Mouse (Mus musculus): ENCODE results near the gene Scpep1. TPM values are rescaled to one million over a fixed set of nuclear protein-coding genes. Genes with fewer than 3 reads are reported as not detected.
A peak's percentile ranks its signal among the peaks of the same experiment; 100 is the strongest.

Gene Scpep1
- polyA plus RNA-seq, 1 experiment: 46.2 TPM

DNA sequence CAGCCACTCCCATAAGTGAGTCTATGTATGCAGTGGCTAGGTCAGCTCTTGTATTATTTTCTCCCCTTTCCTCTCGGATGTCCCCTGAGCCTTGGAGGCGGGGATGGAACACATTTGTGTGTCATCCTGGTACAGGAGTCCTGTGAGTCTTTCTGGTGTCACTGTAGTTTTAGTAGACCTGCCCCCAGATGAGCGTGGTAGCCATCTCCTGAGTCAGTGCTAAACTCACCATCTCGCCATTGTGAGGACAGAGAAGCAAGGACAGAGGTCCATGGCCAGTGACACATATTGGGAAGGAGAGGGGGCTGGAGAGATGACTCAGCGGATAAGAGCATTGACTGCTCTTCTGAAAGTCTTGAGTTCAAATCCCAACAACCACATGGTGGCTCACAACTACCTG is 21.9 kb upstream of the Scpep1 start:
- no peak for DNase-seq (ENCODE audit: low read depth, low spot score)
- WGBS: 93% methylated on average over 5 of the region's 5 CpGs

DNA sequence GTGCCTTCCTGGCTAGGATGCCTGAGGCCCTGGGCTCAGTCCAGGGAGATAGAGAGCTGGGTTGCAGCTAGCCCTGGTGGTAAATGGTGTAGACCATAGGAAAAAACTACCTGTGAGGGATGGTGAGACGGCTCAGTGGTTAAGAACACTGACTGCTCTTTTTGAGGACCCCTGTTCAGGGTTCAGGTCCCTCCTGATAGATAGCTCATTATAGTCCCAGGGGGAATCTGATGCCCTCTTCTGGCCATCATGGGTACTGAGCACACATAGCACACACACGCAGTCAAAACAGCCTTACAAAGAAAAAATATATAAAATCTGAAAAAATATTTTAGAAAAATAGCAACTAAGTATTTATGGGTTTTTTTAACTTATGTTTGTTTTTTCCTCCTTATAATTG is 21.1 kb upstream of the Scpep1 start:
- no peak for DNase-seq (ENCODE audit: low read depth, low spot score)
- 95% methylated on average over 2 of the region's 2 CpGs for WGBS

DNA sequence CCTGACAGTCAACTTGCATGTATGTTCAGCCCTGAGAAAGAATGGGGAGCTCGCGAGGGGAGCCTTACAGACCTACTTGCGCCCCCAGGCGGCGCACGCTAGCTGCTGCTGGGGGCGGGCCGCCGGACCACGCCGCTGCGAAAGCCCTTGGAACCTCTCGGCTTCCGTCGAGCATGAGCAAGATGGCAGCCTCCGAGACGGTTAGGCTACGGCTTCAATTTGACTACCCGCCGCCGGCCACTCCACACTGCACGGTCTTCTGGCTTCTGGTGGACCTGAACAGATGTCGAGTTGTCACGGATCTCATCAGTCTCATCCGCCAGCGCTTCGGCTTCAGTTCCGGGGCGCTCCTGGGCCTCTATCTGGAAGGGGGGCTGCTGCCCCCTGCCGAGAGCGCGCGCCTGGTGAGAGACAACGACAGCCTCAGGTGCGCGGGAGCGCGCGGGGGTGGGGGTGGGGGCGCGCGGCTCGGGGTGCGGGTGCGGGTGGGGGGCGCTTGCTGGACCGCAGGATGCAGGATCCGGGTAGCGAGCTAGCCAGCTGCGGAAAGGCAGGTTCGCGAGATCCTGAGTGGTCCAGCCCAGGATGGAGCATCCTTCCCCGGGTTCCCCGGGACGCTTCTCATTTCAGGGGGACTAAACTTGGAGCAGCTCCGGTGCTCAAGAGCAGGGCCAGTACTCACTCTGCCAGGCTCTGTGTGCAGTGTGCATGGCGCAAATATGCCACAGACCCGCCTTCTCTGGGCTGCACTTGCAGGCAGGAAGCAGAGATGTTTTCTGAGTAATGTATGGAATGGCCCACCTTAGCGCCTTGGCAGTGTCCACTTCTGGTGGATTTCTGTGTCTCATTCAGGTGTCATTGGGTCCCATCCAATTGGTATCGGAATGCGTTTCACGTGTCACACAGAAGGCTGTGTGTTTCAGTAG is 18.8 kb upstream of the Scpep1 start:
- WGBS: 1% methylated on average over 62 of the region's 62 CpGs
- DNase-seq (ENCODE audit: low read depth, low spot score): peak; percentile 81

DNA sequence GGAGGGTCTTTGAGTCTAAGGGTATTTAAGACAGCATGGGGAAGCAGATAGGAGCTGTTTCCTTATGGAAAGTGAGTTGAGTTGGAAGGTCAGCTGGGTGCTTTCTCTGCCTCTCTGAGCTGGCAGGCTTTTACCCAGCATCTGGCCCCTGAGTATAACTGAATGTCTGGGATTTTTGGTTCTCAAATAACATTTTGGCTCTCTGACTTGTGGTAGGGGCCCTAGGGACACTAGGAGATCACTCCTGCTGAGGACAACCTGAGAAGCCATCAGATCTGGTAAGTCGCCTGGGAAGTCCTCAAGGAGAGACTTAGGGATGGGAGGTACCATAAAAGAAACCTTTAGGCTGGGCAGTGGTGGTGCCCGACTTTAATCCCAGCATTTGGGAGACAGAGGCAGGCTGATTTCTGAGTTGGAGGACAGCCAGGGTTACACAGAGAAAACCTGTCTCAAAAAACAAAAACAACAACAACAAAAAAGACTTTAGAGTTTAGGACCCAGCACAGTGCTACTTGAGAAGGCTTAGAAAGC is 15.0 kb upstream of the Scpep1 start, which contains the start of gene Coil:
TSS of gene Coil (plus strand) at position 51 of the 531 bp plus-strand sequence.
- no peak for DNase-seq (ENCODE audit: low read depth, low spot score)

GRCm38 (mm10) chr11:88966881-88967361 is 11.7 kb upstream of the Scpep1 start, which contains the start of gene Elobl:
Elobl (minus strand) TSS chr11:88966931.
- WGBS: 87% methylated on average over 3 of the region's 3 CpGs

More for the DNA sequence above, 15.0 kb upstream of the Scpep1 start, which contains the start of gene Coil:
- 33% methylated on average over 2 of the region's 2 CpGs for WGBS

DNA sequence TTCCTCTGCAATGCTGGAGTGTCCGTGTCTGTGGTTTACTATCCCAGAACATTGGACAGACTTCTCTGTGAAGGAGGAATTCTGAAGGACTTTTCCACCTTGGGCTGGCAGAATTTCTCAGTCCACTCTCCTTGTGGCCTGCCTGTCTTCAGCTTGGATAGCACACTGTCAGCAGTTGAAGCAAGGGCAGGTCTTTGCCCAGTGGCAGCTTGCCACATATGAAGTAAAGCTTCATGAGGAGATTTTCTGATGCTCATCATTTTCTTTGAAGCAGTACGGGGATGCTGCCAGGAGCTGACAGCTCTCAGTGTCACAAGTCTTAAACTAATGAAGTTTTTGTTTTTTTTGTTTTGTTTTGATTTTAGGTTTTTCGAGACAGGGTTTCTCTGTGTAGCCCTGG is 3.6 kb upstream of the Scpep1 start:
- 71% methylated on average over 3 of the region's 3 CpGs for WGBS
- DNase-seq (ENCODE audit: low read depth, low spot score): no peak

More at GRCm38 (mm10) chr11:88966881-88967361, 11.7 kb upstream of the Scpep1 start, which contains the start of gene Elobl:
- DNase-seq (ENCODE audit: low read depth, low spot score): no peak

GRCm38 (mm10) chr11:88954803-88955202 is 462 bp downstream of the Scpep1 start:
- under 1% methylated on average over 4 of the region's 4 CpGs for WGBS
- DNase-seq (ENCODE audit: low read depth, low spot score): no peak

GRCm38 (mm10) chr11:88953582-88953981 is 1.7 kb downstream of the Scpep1 start:
- no peak for DNase-seq (ENCODE audit: low read depth, low spot score)
- 59% methylated on average over 3 of the region's 3 CpGs for WGBS

DNA sequence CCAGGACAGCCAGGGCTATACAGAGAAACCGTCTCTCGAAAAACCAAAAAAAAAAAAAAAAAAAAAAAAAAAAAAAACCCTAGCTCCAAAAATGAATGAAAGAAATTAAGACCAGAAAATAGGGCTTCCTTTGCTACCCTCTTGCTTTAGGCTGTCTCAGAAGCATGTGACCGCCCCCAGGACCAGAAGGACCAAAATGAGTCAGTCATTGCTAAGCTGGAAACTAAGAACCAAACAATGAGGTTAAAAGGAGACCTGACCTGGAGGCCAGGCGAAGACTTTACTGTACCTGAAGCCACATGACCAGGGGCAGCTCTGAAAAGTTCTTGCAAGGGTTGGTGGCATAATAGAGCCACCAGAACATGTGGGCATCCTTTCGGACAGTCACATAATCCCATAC is 3.1 kb downstream of the Scpep1 start:
- 93% methylated on average over 5 of the region's 5 CpGs for WGBS
- DNase-seq (ENCODE audit: low read depth, low spot score): no peak

- no peak for DNase-seq (ENCODE audit: low read depth, low spot score)
- WGBS: 94% methylated on average over 2 of the region's 2 CpGs
These were observed 3.7 kb downstream of the Scpep1 start for GRCm38 (mm10) chr11:88951576-88951975.

GRCm38 (mm10) chr11:88950640-88951250 is 4.5 kb downstream of the Scpep1 start:
- 64% methylated on average over 13 of the region's 13 CpGs for WGBS
- no peak for DNase-seq (ENCODE audit: low read depth, low spot score)

DNA sequence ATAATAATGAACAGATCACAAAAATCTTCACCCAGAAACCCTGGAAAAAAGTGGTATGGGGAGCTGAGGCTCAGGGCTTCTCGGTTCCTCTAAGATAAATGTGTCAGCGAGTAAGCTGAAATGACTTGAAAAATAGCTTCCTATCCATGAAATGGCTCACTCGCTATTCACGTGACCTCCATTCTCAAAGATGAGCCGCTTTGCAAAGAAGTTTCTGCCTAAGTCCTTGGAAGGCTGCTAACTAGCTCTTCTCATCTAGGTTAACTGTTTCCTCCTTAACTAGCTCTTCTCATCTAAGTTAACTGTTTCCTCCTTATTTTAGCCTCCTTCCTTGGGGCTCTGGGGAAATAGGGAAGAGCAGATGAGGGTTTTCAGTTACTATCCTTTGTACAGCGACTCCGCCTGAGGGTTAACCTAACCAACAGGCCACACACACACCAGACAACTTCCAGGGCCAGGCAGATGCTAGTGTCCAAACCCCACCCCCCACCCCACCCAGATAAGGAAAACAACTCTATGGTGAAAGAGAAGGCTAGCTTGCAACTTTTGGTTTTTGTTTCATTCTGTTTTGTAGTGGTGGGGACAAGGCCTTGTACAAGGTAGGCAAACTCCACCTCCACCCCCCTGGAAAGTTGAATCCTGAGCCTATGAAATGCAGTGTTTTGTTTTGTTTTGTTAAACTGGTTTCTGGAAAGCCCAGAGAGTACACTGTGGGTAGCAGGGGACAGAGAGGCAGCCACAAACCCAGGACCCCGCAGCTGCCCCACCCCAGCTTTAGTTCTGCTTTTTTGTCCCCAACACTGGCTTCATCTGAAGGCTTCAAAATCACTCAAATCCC is 5.2 kb downstream of the Scpep1 start:
- no peak for DNase-seq (ENCODE audit: low read depth, low spot score)
- 80% methylated on average over 8 of the region's 8 CpGs for WGBS

DNA sequence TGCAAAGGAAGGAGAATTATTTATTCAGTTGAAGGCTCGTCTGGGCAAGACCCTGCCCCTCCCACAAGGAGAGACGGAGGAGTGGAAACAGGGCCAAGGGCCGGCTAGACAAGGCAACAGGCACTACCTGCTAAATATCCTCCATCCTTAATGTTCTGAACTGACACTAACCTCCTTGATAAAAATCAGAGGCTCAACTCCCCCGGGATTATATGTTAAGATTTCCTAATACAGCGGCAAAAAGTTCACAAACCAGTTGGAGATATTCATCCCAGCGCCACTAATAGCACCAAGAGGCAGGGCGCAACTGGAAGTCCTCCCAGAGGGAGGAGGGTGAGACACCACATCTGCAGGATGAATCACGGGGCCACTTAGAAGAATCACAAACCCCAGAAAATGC is 6.4 kb downstream of the Scpep1 start:
- no peak for DNase-seq (ENCODE audit: low read depth, low spot score)
- 76% methylated on average over 8 of the region's 8 CpGs for WGBS

GRCm38 (mm10) chr11:88945971-88946585 is 9.2 kb downstream of the Scpep1 start:
- DNase-seq (ENCODE audit: low read depth, low spot score): no peak
- WGBS: 80% methylated on average over 8 of the region's 8 CpGs

DNA sequence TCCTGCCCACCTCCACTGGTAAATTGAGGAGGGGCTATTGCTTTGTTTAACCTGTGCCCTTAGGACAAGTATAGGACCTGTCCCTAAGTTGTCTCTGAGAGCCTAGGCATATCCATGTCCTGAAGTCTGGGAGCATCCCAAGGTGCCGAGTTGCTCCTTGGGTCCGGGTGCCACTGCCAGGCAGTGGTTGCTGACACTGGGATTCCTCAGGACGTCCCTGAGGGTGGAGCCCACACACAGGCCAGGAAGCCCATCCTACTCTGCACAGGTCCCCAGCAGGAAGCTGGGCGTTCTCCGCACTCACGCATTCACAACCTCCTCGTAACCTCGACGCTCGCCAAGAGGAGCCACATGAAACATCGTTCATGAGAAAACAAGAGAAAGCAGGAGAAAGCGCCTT is 13.8 kb downstream of the Scpep1 start:
- WGBS: 86% methylated on average over 12 of the region's 12 CpGs
- no peak for DNase-seq (ENCODE audit: low read depth, low spot score)

- 92% methylated on average over 4 of the region's 4 CpGs for WGBS
These were observed 15.6 kb downstream of the Scpep1 start for GRCm38 (mm10) chr11:88939634-88940033.

GRCm38 (mm10) chr11:88938770-88939169 is 16.5 kb downstream of the Scpep1 start:
- 97% methylated on average over 2 of the region's 2 CpGs for WGBS
- DNase-seq (ENCODE audit: low read depth, low spot score): no peak

More at GRCm38 (mm10) chr11:88939634-88940033, 15.6 kb downstream of the Scpep1 start:
- DNase-seq (ENCODE audit: low read depth, low spot score): no peak

DNA sequence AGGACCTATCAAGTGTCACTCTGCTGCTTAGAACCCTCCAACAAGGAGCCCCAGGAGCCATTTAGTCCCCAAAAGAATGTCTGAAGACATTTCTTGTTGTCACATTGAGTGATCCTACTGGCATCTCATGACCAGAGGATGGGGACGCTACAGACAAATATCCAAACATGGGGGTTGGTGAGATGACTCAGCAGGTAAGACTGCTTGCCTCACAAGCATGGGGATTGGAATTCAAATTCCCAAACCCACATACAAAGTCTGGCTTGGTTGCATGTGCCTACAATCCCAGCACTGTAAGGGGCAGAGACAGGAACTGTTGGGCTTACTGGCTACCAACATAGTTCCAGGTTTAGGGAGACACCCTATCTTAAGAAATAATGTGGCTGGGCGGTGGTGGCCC is 17.4 kb downstream of the Scpep1 start:
- 82% methylated on average over 2 of the region's 2 CpGs for WGBS
- DNase-seq (ENCODE audit: low read depth, low spot score): no peak

All from large intestine, adult 2 months (tissue).